Mouse (Mus musculus): Measurements from ENCODE around the gene Uckl1.

Uckl1 gene

GRCm38 (mm10) chr2:181572921-181573920, 11.5 kb downstream of the Uckl1 start:
- in situ Hi-C loops (cut with MboI, MseI) = no loop called here

GRCm38 (mm10) chr2:181571941-181572670, 12.6 kb downstream of the Uckl1 start:
- in situ Hi-C loops (cut with MboI, MseI) = no loop called here

GRCm38 (mm10) chr2:181570921-181571595, 13.6 kb downstream of the Uckl1 start:
- in situ Hi-C loops (cut with MboI, MseI) = no loop called here

GRCm38 (mm10) chr2:181570375-181570774, 14.3 kb downstream of the Uckl1 start:
- in situ Hi-C loops (cut with MboI, MseI) = no loop called here

- in situ Hi-C loops (cut with MboI, MseI) = loop anchor here (5.0 kb wide), 1 partner anchor 178 kb away; no protein-coding TSS in a partner anchor
Measured at GRCm38 (mm10) chr2:181569856-181570255, 14.8 kb downstream of the Uckl1 start.

GRCm38 (mm10) chr2:181568272-181569008, 16.3 kb downstream of the Uckl1 start:
- in situ Hi-C loops (cut with MboI, MseI) = loop anchor here (5.0 kb wide), 1 partner anchor 176 kb away; no protein-coding TSS in a partner anchor

- in situ Hi-C loops (cut with MboI, MseI) = loop anchor here (5.0 kb wide), 1 partner anchor 175 kb away; no protein-coding TSS in a partner anchor
Measured at GRCm38 (mm10) chr2:181567338-181567737, 17.4 kb downstream of the Uckl1 start.

- in situ Hi-C loops (cut with MboI, MseI) = no loop called here
Measured at GRCm38 (mm10) chr2:181553772-181554171, 30.9 kb downstream of the Uckl1 start.

GRCm38 (mm10) chr2:181550233-181550632, 34.5 kb downstream of the Uckl1 start:
- in situ Hi-C loops (cut with MboI, MseI) = no loop called here

- in situ Hi-C loops (cut with MboI, MseI) = no loop called here
Measured at GRCm38 (mm10) chr2:181548682-181549081, 36.0 kb downstream of the Uckl1 start.

- in situ Hi-C loops (cut with MboI, MseI) = no loop called here
Measured at GRCm38 (mm10) chr2:181548227-181548626, 36.5 kb downstream of the Uckl1 start.

GRCm38 (mm10) chr2:181546142-181546541, 38.5 kb downstream of the Uckl1 start:
- in situ Hi-C loops (cut with MboI, MseI) = no loop called here

- in situ Hi-C loops (cut with MboI, MseI) = no loop called here
Measured at GRCm38 (mm10) chr2:181541761-181542380, 42.8 kb downstream of the Uckl1 start.

- in situ Hi-C loops (cut with MboI, MseI) = no loop called here
Measured at GRCm38 (mm10) chr2:181537444-181538047, 47.1 kb downstream of the Uckl1 start.

GRCm38 (mm10) chr2:181536410-181536809, 48.3 kb downstream of the Uckl1 start:
- in situ Hi-C loops (cut with MboI, MseI) = no loop called here

- in situ Hi-C loops (cut with MboI, MseI) = loop anchor here (5.0 kb wide), 1 partner anchor 45 kb away; no protein-coding TSS in a partner anchor
Measured at GRCm38 (mm10) chr2:181532589-181532988, 52.1 kb downstream of the Uckl1 start.

- in situ Hi-C loops (cut with MboI, MseI) = no loop called here
Measured at GRCm38 (mm10) chr2:181529076-181529475, 55.6 kb downstream of the Uckl1 start.

- in situ Hi-C loops (cut with MboI, MseI) = no loop called here
Measured at GRCm38 (mm10) chr2:181525526-181525925, 59.2 kb downstream of the Uckl1 start.

GRCm38 (mm10) chr2:181522811-181523210, 61.9 kb downstream of the Uckl1 start:
- in situ Hi-C loops (cut with MboI, MseI) = no loop called here

- in situ Hi-C loops (cut with MboI, MseI) = no loop called here
Measured at GRCm38 (mm10) chr2:181521491-181521890, 63.2 kb downstream of the Uckl1 start.

All from regulatory T cell (primary cell).